Mouse (Mus musculus): ENCODE results near the gene BC048403. TPM values are rescaled to one million over a fixed set of nuclear protein-coding genes. Genes with fewer than 3 reads are reported as not detected.

The BC048403 gene
- polyA plus RNA-seq (2017; shearing (Covaris generic)) = 1 to 10 TPM; 3.2 to 4.3 TPM

GRCm38 (mm10) chr10:121739548-121740505 is at the start of gene BC048403:
Gene BC048403, plus strand, starts transcription at chr10:121739937.
- peak; percentile 85 for ATAC-seq

GRCm38 (mm10) chr10:121692944-121693579 is 46.7 kb upstream of the BC048403 start:
- ATAC-seq = no peak

- ATAC-seq = no peak
Observed at GRCm38 (mm10) chr10:121694567-121694966, 45.2 kb upstream of the BC048403 start.

- ATAC-seq = peak; percentile 66
Observed at GRCm38 (mm10) chr10:121701296-121702248, 38.2 kb upstream of the BC048403 start.

GRCm38 (mm10) chr10:121703619-121704018 is 36.1 kb upstream of the BC048403 start:
- no peak for ATAC-seq

GRCm38 (mm10) chr10:121704871-121705270 is 34.9 kb upstream of the BC048403 start:
- no peak for ATAC-seq

GRCm38 (mm10) chr10:121705399-121706163 is 34.2 kb upstream of the BC048403 start:
- no peak for ATAC-seq

- ATAC-seq = no peak
Observed at GRCm38 (mm10) chr10:121716862-121717261, 22.9 kb upstream of the BC048403 start.

GRCm38 (mm10) chr10:121718896-121719585 is 20.7 kb upstream of the BC048403 start:
- ATAC-seq = no peak

GRCm38 (mm10) chr10:121720701-121721100 is 19.0 kb upstream of the BC048403 start:
- no peak for ATAC-seq

- ATAC-seq = no peak
Observed at GRCm38 (mm10) chr10:121726505-121726904, 13.2 kb upstream of the BC048403 start.

GRCm38 (mm10) chr10:121727151-121727550 is 12.6 kb upstream of the BC048403 start:
- ATAC-seq = no peak

GRCm38 (mm10) chr10:121728226-121728625 is 11.5 kb upstream of the BC048403 start:
- ATAC-seq = no peak

- ATAC-seq = no peak
Observed at GRCm38 (mm10) chr10:121731048-121731725, 8.6 kb upstream of the BC048403 start.

GRCm38 (mm10) chr10:121732542-121732941 is 7.2 kb upstream of the BC048403 start:
- no peak for ATAC-seq

GRCm38 (mm10) chr10:121737256-121737655 is 2.5 kb upstream of the BC048403 start:
- ATAC-seq = no peak

GRCm38 (mm10) chr10:121742336-121742735 is 2.6 kb downstream of the BC048403 start:
- no peak for ATAC-seq

GRCm38 (mm10) chr10:121750175-121750574 is 10.4 kb downstream of the BC048403 start:
- no peak for ATAC-seq

- ATAC-seq = no peak
Observed at GRCm38 (mm10) chr10:121754237-121754636, 14.5 kb downstream of the BC048403 start.

- no peak for ATAC-seq
Observed at GRCm38 (mm10) chr10:121755822-121756221, 16.1 kb downstream of the BC048403 start.
